Mouse (Mus musculus) megakaryocyte, embryonic 14.5 days (primary cell): ENCODE data around the gene Upk1b. TPM values are rescaled to one million over a fixed set of nuclear protein-coding genes. Genes with fewer than 3 reads are reported as not detected.

Experiments used
- H3K27me3 ChIP-seq: replicated peaks from 2 replicates; pipeline ENCODE3; 2012; ENCODE audit warnings: inconsistent platforms
- H3K36me3 ChIP-seq: replicated peaks from 2 replicates; pipeline ENCODE3; 2012; ENCODE audit warnings: low read length, inconsistent platforms, mixed read lengths
- H3K4me1 ChIP-seq: 2 replicates; pipeline ENCODE4 v1.6.1; 2012; ENCODE audit warnings: inconsistent platforms
- H3K4me3 ChIP-seq: replicated peaks from 2 replicates; pipeline ENCODE3; 2012; ENCODE audit warnings: moderate library complexity, mild to moderate bottlenecking, inconsistent platforms
- H3K9me3 ChIP-seq: 2 replicates; pipeline ENCODE4 v1.6.1; 2012; ENCODE audit warnings: inconsistent platforms
- FLI1 ChIP-seq: IDR thresholded peaks from 2 replicates; pipeline ENCODE4 v1.6.1; 2012; ENCODE audit warnings: low read length, inconsistent platforms, mixed read lengths
- GATA1 ChIP-seq: IDR thresholded peaks from 3 replicates; pipeline ENCODE4 v1.6.1; 2012; ENCODE audit warnings: mixed read lengths, low read length, inconsistent platforms, borderline replicate concordance
- polyA plus RNA-seq: library from polyadenylated mRNA; stranded (reverse); fragments of >175 nt; gene quantifications from 2 replicates; pipeline ENCODE4 v1.2.3, GENCODE M21; 2012; ENCODE audit warnings: low replicate concordance; ENCODE audit not compliant: insufficient read depth

Upk1b gene
- polyA plus RNA-seq, 1 experiment: not detected

DNA sequence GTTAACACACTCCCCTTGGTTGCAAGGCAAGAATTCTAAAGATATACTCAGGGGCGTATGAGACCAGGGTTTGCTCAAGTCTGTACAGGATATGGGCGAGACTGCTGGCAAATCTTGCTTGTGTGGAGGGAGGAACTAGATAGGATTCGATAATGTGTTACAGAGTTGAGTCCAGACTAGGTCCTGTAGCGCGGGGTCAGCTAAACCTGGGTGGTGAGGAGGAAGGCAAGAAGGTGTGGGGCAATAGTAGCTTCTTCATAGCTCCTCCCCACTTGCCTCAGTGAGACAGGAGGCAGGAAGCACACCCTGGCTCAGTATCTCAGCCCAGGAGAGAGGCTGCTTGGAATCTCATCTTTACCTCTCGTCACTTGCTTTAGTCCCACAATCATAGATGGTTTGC lies 71.0 kb downstream of the Upk1b start:
- Histone ChIP-seq H3K4me3 (no peak overlapping the region), H3K27me3 (peaks cover 27% of the 10 kb centered on the region), H3K4me1 (peaks cover 22% of the 10 kb centered on the region), H3K36me3 (no peaks in the 10 kb centered on the region), H3K9me3 (no peaks in the 10 kb centered on the region)
- no peak for TF ChIP-seq FLI1
- TF ChIP-seq GATA1: no peak

- no peaks in the 10 kb centered on the region for H3K9me3 ChIP-seq
- H3K4me1 ChIP-seq: peaks cover 22% of the 10 kb centered on the region
- TF ChIP-seq FLI1 (no peak), GATA1 (no peak)
- H3K36me3 ChIP-seq: no peaks in the 10 kb centered on the region
- peaks cover 28% of the 10 kb centered on the region for H3K27me3 ChIP-seq
- H3K4me3 ChIP-seq: no peak overlapping the region
These were observed 71.5 kb downstream of the Upk1b start for GRCm38 (mm10) chr16:38728576-38729132.

GRCm38 (mm10) chr16:38724974-38725373 lies 75.2 kb downstream of the Upk1b start:
- Histone ChIP-seq H3K36me3 (no peaks in the 10 kb centered on the region), H3K4me1 (peaks cover 8% of the 10 kb centered on the region), H3K9me3 (no peaks in the 10 kb centered on the region), H3K27me3 (peaks cover 45% of the 10 kb centered on the region), H3K4me3 (no peak overlapping the region)
- no peak for TF ChIP-seq GATA1
- no peak for TF ChIP-seq FLI1

GRCm38 (mm10) chr16:38724256-38724655 lies 75.9 kb downstream of the Upk1b start:
- no peaks in the 10 kb centered on the region for H3K9me3 ChIP-seq
- TF ChIP-seq FLI1 (no peak), GATA1 (no peak)
- H3K27me3 ChIP-seq: peaks cover 45% of the 10 kb centered on the region
- H3K4me1 ChIP-seq: peaks cover 2% of the 10 kb centered on the region; the same call in 1 of the 2 replicates
- no peaks in the 10 kb centered on the region for H3K36me3 ChIP-seq
- H3K4me3 ChIP-seq: no peak overlapping the region

Other genes starting within 250 kb of the Upk1b start
- 6.5 and 10.3 TPM in 2 replicates for gene Tmem39a, start 241.6 kb downstream of the Upk1b start, polyA plus RNA-seq
- gene Arhgap31, start 87.1 kb downstream of the Upk1b start, polyA plus RNA-seq: 0.58 TPM in 1 of 2 replicates, not detected in the other
- gene B4galt4, start 58.1 kb downstream of the Upk1b start, polyA plus RNA-seq: not detected in 2 replicates
- not detected in 2 replicates for gene 4930435E12Rik, start 28.4 kb upstream of the Upk1b start, polyA plus RNA-seq
- not detected in 2 replicates for gene Igsf11, start 92.3 kb upstream of the Upk1b start, polyA plus RNA-seq